Mouse (Mus musculus) testis, adult 2 months (tissue): ENCODE data around the gene Cxcl17.

Experiments used
- CTCF ChIP-seq: fragments of 200-500 bp; IDR thresholded peaks from 2 replicates; pipeline ENCODE4 v1.5.1; 2012; ENCODE audit warnings: low read depth, mild to moderate bottlenecking, inconsistent platforms, low read length, moderate library complexity; ENCODE audit not compliant: control insufficient read depth, insufficient read depth, insufficient replicate concordance
- POLR2A ChIP-seq: fragments of 200-500 bp; IDR thresholded peaks from 2 replicates; pipeline ENCODE4 v1.6.1; 2012; ENCODE audit warnings: low read depth, mild to moderate bottlenecking, inconsistent platforms, low read length, moderate library complexity; ENCODE audit not compliant: control insufficient read depth

- no peak for TF ChIP-seq POLR2A
- TF ChIP-seq CTCF = no peak
These were observed 28.1 kb upstream of the Cxcl17 start for GRCm38 (mm10) chr7:25440816-25441153.
